Mouse (Mus musculus) heart, adult 2 months (tissue): ENCODE data around the gene Gm20479. TPM values are rescaled to one million over a fixed set of nuclear protein-coding genes. Genes with fewer than 3 reads are reported as not detected.
A peak's percentile ranks its signal among the peaks of the same experiment; 100 is the strongest.

Experiments
- DNase-seq, 2 experiments: peaks; one replicate each; pipeline ENCODE4 v3.0.0; 2021
- H3K27ac ChIP-seq: fragments of 200-600 bp; 2 replicates; pipeline ENCODE4 v1.8.1; 2022
- H3K27me3 ChIP-seq: fragments of 200-500 bp; 2 replicates; pipeline ENCODE4 v1.6.1; 2012; ENCODE audit warnings: mild to moderate bottlenecking, low read length, inconsistent platforms, mixed read lengths; ENCODE audit not compliant: control insufficient read depth, insufficient read depth
- H3K36me3 ChIP-seq: fragments of 200-500 bp; 2 replicates; pipeline ENCODE4 v1.6.1; 2012; ENCODE audit warnings: low read length, inconsistent platforms; ENCODE audit not compliant: control insufficient read depth, insufficient read depth
- H3K4me1 ChIP-seq: fragments of 200-500 bp; 2 replicates; pipeline ENCODE4 v1.6.1; 2011; ENCODE audit warnings: low read length; ENCODE audit not compliant: control insufficient read depth, insufficient read depth
- H3K4me3 ChIP-seq: fragments of 200-600 bp; 2 replicates; pipeline ENCODE4 v1.8.1; 2022
- H3K79me2 ChIP-seq: fragments of 200-500 bp; replicated peaks from 2 replicates; pipeline ENCODE4 v1.6.1; 2012; ENCODE audit warnings: mild to moderate bottlenecking, inconsistent platforms, low read length, moderate library complexity, mixed read lengths; ENCODE audit not compliant: control insufficient read depth, insufficient read depth
- H3K9ac ChIP-seq: fragments of 200-500 bp; 2 replicates; pipeline ENCODE4 v1.6.1; 2012; ENCODE audit warnings: low read depth, mild to moderate bottlenecking, control low read depth, inconsistent platforms, low read length, mixed read lengths
- CTCF ChIP-seq: fragments of 200-600 bp; IDR thresholded peaks from 2 replicates; pipeline ENCODE4 v1.8.1; 2022; ENCODE audit warnings: antibody characterized with exemption, mild to moderate bottlenecking, moderate library complexity
- EP300 ChIP-seq: fragments of 200-500 bp; IDR thresholded peaks from 2 replicates; pipeline ENCODE4 v1.6.1; 2011; ENCODE audit warnings: low read depth, low read length, control low read depth; ENCODE audit not compliant: insufficient read depth
- POLR2A ChIP-seq: fragments of 200-500 bp; IDR thresholded peaks from 2 replicates; pipeline ENCODE4 v1.6.1; 2011; ENCODE audit warnings: mild to moderate bottlenecking, low read depth, low read length, control low read depth; ENCODE audit not compliant: insufficient read depth
- WGBS: fragments of 180-500 bp; shearing (Covaris S2); methylation state at CpG from one replicate; pipeline ENCODE4 v1.1.7; 2018; 5-methylcytosine and 5-hydroxymethylcytosine counted together
- intact Hi-C: fragments of 180-260 bp; cut with DNase I; formaldehyde crosslinking; loops from one replicate; pipeline ENCODE4 v1.15.1; 2025
- polyA plus RNA-seq: library from polyadenylated mRNA; depleted of rRNA; stranded (reverse); fragments of >200 nt; gene quantifications from 2 replicates; pipeline ENCODE4 v1.2.3, GENCODE M21; 2012
- total RNA-seq, 2 experiments: library from RNA; stranded (reverse); gene quantifications; 2 replicates each; pipeline ENCODE4 v1.2.3; 2021

Gm20479 gene
- total and polyA plus RNA-seq, 3 experiments = 0.52 TPM; not detected in 2

- intact Hi-C loops = loop anchor here (2.0 kb wide), 1 partner anchor 25 kb away; the partner anchor contains the start of gene Ltbp4
- no peak overlapping the region for H3K27ac ChIP-seq
- H3K27me3 ChIP-seq = peaks cover 14% of the 10 kb centered on the region
- 1% methylated on average over 52 of the region's 52 CpGs for WGBS
- no peaks in the 10 kb centered on the region for H3K36me3 ChIP-seq
- DNase-seq = peak; percentile 97 to 99
- peak overlapping the region; percentile 88 for H3K9ac ChIP-seq
- TF ChIP-seq EP300 (no peak), POLR2A (no peak), CTCF (no peak)
- peaks cover 3% of the 10 kb centered on the region; the same call in 1 of the 2 replicates for H3K4me1 ChIP-seq
- no peaks in the 10 kb centered on the region for H3K79me2 ChIP-seq
- H3K4me3 ChIP-seq = peak overlapping the region; percentile 29
Observed at GRCm38 (mm10) chr7:27361283-27361946, 4.2 kb upstream of the Gm20479 start.

DNA sequence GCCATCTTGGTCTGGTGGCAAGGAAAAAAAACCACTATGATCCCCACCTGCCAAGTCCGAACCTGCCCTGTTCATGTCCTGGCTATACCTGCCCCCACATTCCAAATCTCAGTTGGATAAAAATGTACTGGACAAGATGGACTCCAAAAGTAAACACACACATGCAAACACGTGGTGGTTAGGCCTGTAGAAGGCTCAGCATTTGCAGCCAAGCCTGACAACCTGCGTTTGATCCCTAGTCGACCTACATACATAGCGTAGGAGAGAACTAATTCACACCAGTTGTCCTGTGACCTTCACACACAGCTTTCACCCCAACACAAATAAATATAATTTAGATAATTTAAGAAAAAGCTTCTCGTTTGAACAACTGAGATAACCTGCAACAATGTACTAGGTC, 3.5 kb upstream of the Gm20479 start:
- H3K9ac ChIP-seq = no peak overlapping the region
- H3K4me3 ChIP-seq = no peak overlapping the region; the same call in 1 of the 2 replicates
- H3K4me1 ChIP-seq = peaks cover 3% of the 10 kb centered on the region; the same call in 1 of the 2 replicates
- DNase-seq = no peak
- intact Hi-C loops = loop anchor here (2.0 kb wide), 1 partner anchor 24 kb away; the partner anchor contains the start of gene Ltbp4
- TF ChIP-seq POLR2A (no peak), CTCF (no peak), EP300 (no peak)
- no peaks in the 10 kb centered on the region for H3K36me3 ChIP-seq
- no peaks in the 10 kb centered on the region for H3K79me2 ChIP-seq
- 47% methylated on average over 6 of the region's 6 CpGs for WGBS
- no peak overlapping the region for H3K27ac ChIP-seq
- peaks cover 12% of the 10 kb centered on the region for H3K27me3 ChIP-seq

- DNase-seq = no peak
- intact Hi-C loops = loop anchor here (2.0 to 10.0 kb wide), 3 partner anchors 23 to 315 kb away; partner anchors contain the start of genes Blvrb, Ltbp4, Map3k10 and Sptbn4
- Histone ChIP-seq H3K9ac (no peak overlapping the region), H3K4me3 (no peak overlapping the region), H3K36me3 (no peaks in the 10 kb centered on the region), H3K27ac (no peak overlapping the region), H3K4me1 (peaks cover 5% of the 10 kb centered on the region), H3K79me2 (no peaks in the 10 kb centered on the region), H3K27me3 (peaks cover 10% of the 10 kb centered on the region)
- TF ChIP-seq EP300 (no peak), POLR2A (no peak), CTCF (no peak)
- 83% methylated on average over 9 of the region's 9 CpGs for WGBS
Observed at GRCm38 (mm10) chr7:27359706-27360358, 2.6 kb upstream of the Gm20479 start.

- no peaks in the 10 kb centered on the region for H3K79me2 ChIP-seq
- H3K36me3 ChIP-seq = no peaks in the 10 kb centered on the region
- H3K27me3 ChIP-seq = peaks cover 4% of the 10 kb centered on the region
- intact Hi-C loops = loop anchor here (5.0 to 10.0 kb wide), 2 partner anchors 88 to 316 kb away; partner anchors contain the start of genes Blvrb, Map3k10 and Sptbn4
- no peak overlapping the region for H3K27ac ChIP-seq
- H3K4me3 ChIP-seq = no peak overlapping the region
- DNase-seq = no peak
- TF ChIP-seq POLR2A = no peak
- TF ChIP-seq CTCF = no peak
- no peak for TF ChIP-seq EP300
- H3K9ac ChIP-seq = no peak overlapping the region
- WGBS = 61% methylated on average over 2 of the region's 2 CpGs
- peaks cover 5% of the 10 kb centered on the region for H3K4me1 ChIP-seq
Observed at GRCm38 (mm10) chr7:27359162-27359561, 1.9 kb upstream of the Gm20479 start.

- no peak overlapping the region for H3K9ac ChIP-seq
- 28% methylated on average over 3 of the region's 3 CpGs for WGBS
- H3K79me2 ChIP-seq = no peaks in the 10 kb centered on the region
- no peaks in the 10 kb centered on the region for H3K36me3 ChIP-seq
- no peaks in the 10 kb centered on the region for H3K27me3 ChIP-seq
- no peak overlapping the region for H3K4me3 ChIP-seq
- H3K27ac ChIP-seq = no peak overlapping the region; the same call in 1 of the 2 replicates
- TF ChIP-seq POLR2A (no peak), EP300 (no peak), CTCF (no peak)
- intact Hi-C loops = loop anchor here (5.0 to 10.0 kb wide), 2 partner anchors 90 to 317 kb away; partner anchors contain the start of genes Blvrb, Map3k10 and Sptbn4
- DNase-seq = no peak
- H3K4me1 ChIP-seq = peaks cover 5% of the 10 kb centered on the region
Observed at GRCm38 (mm10) chr7:27357595-27357978, 368 bp upstream of the Gm20479 start.
